Mouse (Mus musculus) left cerebral cortex, postnatal 10 days (tissue): ENCODE data around the gene 5730596B20Rik. TPM values are rescaled to one million over a fixed set of nuclear protein-coding genes. Genes with fewer than 3 reads are reported as not detected.

Experiments
- DNase-seq, 2 experiments: peaks; one replicate each; pipeline ENCODE4 v3.0.0; 2021 to 2022; ENCODE audit warnings: low spot score in 2 of 2, mixed read lengths in 1 of 2; ENCODE audit errors: extremely low spot score in 1 of 2
- intact Hi-C: fragments of 180-260 bp; cut with DNase I; formaldehyde crosslinking; loops from one replicate; pipeline ENCODE4 v1.15.1; 2025
- total RNA-seq, 2 experiments: library from RNA; stranded (reverse); gene quantifications; 2 replicates each; pipeline ENCODE4 v1.2.3; 2021

The 5730596B20Rik gene
- total RNA-seq: not detected

- intact Hi-C loops: no loop called here
- no peak for DNase-seq
Observed at GRCm38 (mm10) chr6:52177061-52177735, at the start of gene 5730596B20Rik. Gene 5730596B20Rik (plus strand): TSS chr6:52177498.

GRCm38 (mm10) chr6:52137841-52138535, 39.3 kb upstream of the 5730596B20Rik start:
- DNase-seq: no peak
- intact Hi-C loops: no loop called here

- no peak for DNase-seq
- intact Hi-C loops: no loop called here
Observed at GRCm38 (mm10) chr6:52138576-52138975, 38.7 kb upstream of the 5730596B20Rik start.

GRCm38 (mm10) chr6:52139115-52139514, 38.2 kb upstream of the 5730596B20Rik start:
- DNase-seq: no peak
- intact Hi-C loops: no loop called here

- no peak for DNase-seq
- intact Hi-C loops: loop anchor here (5.0 kb wide), 1 partner anchor 143 kb away; no protein-coding TSS in a partner anchor
Observed at GRCm38 (mm10) chr6:52150401-52150966, 26.8 kb upstream of the 5730596B20Rik start.

GRCm38 (mm10) chr6:52151571-52151970, 25.7 kb upstream of the 5730596B20Rik start:
- DNase-seq: no peak
- intact Hi-C loops: loop anchor here (5.0 kb wide), 1 partner anchor 144 kb away; no protein-coding TSS in a partner anchor

GRCm38 (mm10) chr6:52152226-52153193, 24.8 kb upstream of the 5730596B20Rik start:
- intact Hi-C loops: loop anchor here (5.0 kb wide), 1 partner anchor 145 kb away; no protein-coding TSS in a partner anchor
- no peak for DNase-seq

- no peak for DNase-seq
- intact Hi-C loops: loop anchor here (5.0 kb wide), 1 partner anchor 146 kb away; no protein-coding TSS in a partner anchor
Observed at GRCm38 (mm10) chr6:52153270-52153669, 24.0 kb upstream of the 5730596B20Rik start.

GRCm38 (mm10) chr6:52154044-52154443, 23.3 kb upstream of the 5730596B20Rik start:
- no peak for DNase-seq
- intact Hi-C loops: loop anchor here (5.0 kb wide), 1 partner anchor 147 kb away; no protein-coding TSS in a partner anchor

- intact Hi-C loops: loop anchor here (5.0 kb wide), 1 partner anchor 157 kb away; the partner anchor contains the start of gene Evx1
- DNase-seq: no peak
Observed at GRCm38 (mm10) chr6:52155471-52155870, 21.8 kb upstream of the 5730596B20Rik start.

- no peak for DNase-seq
- intact Hi-C loops: loop anchor here (5.0 kb wide), 1 partner anchor 156 kb away; the partner anchor contains the start of gene Evx1
Observed at GRCm38 (mm10) chr6:52156551-52157200, 20.6 kb upstream of the 5730596B20Rik start.

GRCm38 (mm10) chr6:52157466-52158275, 19.6 kb upstream of the 5730596B20Rik start:
- no peak for DNase-seq
- intact Hi-C loops: loop anchor here (5.0 kb wide), 1 partner anchor 155 kb away; the partner anchor contains the start of gene Evx1

GRCm38 (mm10) chr6:52158276-52159051, 18.8 kb upstream of the 5730596B20Rik start, which contains the start of gene Hoxa1:
Gene Hoxa1 (minus strand): TSS chr6:52158317.
- intact Hi-C loops: loop anchor here (5.0 kb wide), 1 partner anchor 154 kb away; the partner anchor contains the start of gene Evx1
- peak in 1 of 2 experiments; percentile 34 for DNase-seq

GRCm38 (mm10) chr6:52159164-52159761, 18.0 kb upstream of the 5730596B20Rik start:
- DNase-seq: no peak
- intact Hi-C loops: loop anchor here (5.0 kb wide), 1 partner anchor 153 kb away; the partner anchor contains the start of gene Evx1

GRCm38 (mm10) chr6:52159979-52160378, 17.3 kb upstream of the 5730596B20Rik start:
- intact Hi-C loops: loop anchor here (5.0 kb wide), 1 partner anchor 152 kb away; the partner anchor contains the start of gene Evx1
- DNase-seq: no peak
